Mouse (Mus musculus): ENCODE measurements around the gene Odf4.

DNA sequence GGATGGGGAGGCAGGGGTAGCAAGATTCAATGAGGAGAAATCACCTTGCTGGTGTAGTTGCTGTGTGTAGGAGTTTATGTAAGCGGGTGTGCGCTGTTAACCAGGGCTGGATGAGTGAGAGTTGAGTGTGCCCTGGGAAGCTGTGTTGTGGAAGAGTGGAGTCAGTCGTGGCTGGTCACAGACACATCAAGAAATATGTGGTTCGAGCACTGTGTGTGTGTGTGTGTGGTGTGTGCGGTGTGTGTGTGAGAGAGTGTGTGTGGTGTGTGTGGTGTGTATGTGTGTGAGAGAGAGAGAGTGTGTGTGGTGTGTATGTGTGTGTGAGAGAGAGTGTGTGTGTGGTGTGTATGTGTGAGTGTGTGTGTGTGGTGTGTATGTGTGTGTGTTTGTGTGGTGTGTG is 28.6 kb upstream of the Odf4 start:
- TF ChIP-seq CTCF (IDR thresholded peaks at IDR 0.05; ENCODE audit: borderline replicate concordance, insufficient read depth, low read length) (no peak), POLR2A (IDR thresholded peaks at IDR 0.05; ENCODE audit: low read depth, low read length) (no peak)

Measured in embryonic fibroblast, embryonic 13.5 days (primary cell).